Mouse (Mus musculus): ENCODE data around the gene Lrrc27.

Lrrc27 gene

GRCm38 (mm10) chr7:139239432-139239831 is 26.6 kb downstream of the Lrrc27 start:
- DNase-seq (ENCODE audit: low read depth, low spot score), result no peak

- no peak for DNase-seq (ENCODE audit: low read depth, low spot score)
Measured at GRCm38 (mm10) chr7:139246086-139246485, 33.3 kb downstream of the Lrrc27 start.

- DNase-seq (ENCODE audit: low read depth, low spot score), result peak; percentile 23
Measured at GRCm38 (mm10) chr7:139246931-139247880, 34.4 kb downstream of the Lrrc27 start.

DNA sequence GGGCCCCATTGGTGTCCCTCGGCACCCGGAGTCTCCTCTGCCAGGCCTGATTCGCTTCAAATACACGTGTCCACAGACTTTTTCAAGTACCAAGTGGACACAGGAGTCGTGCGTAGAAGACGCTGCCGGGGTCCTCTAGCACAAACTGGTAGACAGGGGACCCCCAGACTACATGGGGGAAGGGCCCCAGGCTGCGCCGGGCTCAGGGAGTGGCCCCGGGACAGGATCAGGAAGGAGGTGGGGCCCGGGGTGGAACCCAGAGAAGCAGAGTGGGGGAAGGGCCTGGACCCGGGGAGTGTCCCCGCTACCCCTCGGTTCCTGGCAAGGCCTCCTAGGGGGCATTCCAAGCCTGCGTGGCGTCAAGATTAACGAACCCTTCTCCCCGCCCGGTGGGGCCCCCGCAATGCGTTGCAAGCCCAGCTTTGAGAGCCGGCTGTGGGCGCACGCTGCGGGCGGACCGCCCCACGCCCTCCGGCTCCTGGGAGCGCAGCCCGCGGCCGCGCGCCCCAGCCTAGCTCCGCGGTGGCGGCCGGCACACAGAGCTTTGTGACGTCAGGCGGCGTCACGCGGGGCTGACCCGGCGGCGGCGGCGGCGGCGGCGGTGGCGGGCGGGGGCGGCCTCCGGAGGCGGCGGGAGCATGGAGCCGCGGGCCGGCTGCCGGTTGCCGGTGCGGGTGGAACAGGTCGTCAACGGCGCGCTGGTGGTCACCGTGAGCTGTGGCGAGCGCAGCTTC is 35.3 kb downstream of the Lrrc27 start, which contains the start of gene Pwwp2b:
Pwwp2b (plus strand) TSS at position 602 of the 734 bp plus-strand sequence.
- DNase-seq (ENCODE audit: low read depth, low spot score), result peak; percentile 84

DNA sequence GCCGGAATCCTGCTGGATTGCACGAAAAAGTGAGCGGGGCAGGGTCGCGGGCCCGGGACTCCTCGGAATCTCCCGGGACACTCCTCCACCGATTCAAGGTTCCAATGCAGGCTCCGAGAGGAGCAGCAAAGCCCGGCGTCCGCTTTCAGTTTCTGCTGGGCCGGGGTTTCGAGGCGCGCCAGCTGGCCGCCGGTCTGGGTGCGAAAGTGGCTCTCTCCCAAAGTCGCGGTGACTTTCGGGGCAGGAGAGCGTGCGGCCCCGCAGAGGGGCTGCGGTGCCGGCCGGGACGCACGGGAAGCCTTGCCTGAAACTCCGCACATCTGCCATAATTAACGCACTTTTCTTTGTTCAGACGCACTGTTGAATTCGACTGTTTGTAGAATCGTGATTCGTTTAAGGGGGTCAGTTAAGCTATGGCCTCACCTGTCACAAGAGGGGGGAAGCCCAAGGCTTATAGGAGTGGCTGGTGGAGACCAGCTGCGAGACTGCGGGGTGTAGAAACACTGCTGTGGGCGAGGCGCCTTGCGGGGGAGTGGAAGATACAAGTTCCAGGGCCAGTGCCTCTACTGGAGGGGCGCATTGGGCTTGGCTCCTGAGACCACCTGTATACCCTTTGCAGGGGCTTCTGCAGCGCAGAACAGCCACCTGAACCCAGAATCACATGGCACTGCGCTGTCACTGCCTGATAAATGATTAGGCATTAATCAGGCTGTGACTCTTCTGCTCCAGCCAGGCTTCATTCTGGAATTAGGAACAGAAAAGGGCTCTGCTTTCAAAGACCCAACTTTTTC is 36.0 kb downstream of the Lrrc27 start:
- peak; percentile 20 for DNase-seq (ENCODE audit: low read depth, low spot score)

- no peak for DNase-seq (ENCODE audit: low read depth, low spot score)
Measured at GRCm38 (mm10) chr7:139249406-139250210, 36.8 kb downstream of the Lrrc27 start.

- DNase-seq (ENCODE audit: low read depth, low spot score), result no peak
Measured at GRCm38 (mm10) chr7:139251881-139252301, 39.1 kb downstream of the Lrrc27 start.

- no peak for DNase-seq (ENCODE audit: low read depth, low spot score)
Measured at GRCm38 (mm10) chr7:139252566-139252965, 39.8 kb downstream of the Lrrc27 start.

DNA sequence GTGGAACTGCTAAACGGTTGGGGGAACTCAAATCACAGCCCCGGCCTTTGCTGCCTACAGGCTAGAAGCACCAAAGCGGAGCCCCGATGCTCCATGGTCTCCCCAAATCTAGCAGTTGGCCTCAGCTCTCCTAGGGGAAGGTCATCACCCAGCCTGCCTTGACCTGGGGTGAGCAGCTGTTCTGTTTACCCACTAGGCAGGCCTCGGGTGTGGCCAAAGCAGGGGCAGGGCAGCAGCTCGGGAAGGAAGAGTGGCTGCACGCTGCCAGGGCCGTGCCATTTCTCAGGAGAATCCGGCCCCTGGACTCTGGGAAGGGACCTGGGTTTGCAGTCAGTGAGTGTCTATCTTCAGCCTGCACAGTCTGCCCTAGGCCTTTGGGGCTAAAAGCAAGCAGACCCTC is 40.2 kb downstream of the Lrrc27 start:
- no peak for DNase-seq (ENCODE audit: low read depth, low spot score)

DNA sequence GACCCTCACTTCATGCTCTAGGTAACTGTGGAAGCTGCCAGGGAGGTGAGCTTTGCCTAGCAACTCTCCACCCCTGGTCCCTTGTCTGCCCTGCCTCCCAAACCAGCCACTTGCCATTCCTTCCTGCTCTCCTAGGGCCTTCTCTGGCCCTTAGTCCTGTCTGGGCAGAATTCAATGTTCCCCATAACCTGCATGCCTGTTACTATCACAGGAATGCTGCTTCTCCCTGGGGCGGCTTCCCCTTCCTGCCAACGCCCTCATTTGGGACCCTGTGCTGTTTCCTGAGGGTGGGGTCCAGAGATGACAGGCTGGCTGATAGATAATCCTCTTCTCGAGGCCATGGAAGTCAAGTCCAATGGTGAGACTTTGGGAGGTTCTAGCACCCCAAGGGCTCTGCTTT is 40.7 kb downstream of the Lrrc27 start:
- no peak for DNase-seq (ENCODE audit: low read depth, low spot score)

GRCm38 (mm10) chr7:139254626-139255025 is 41.8 kb downstream of the Lrrc27 start:
- DNase-seq (ENCODE audit: low read depth, low spot score), result no peak

GRCm38 (mm10) chr7:139257752-139258542 is 45.2 kb downstream of the Lrrc27 start:
- DNase-seq (ENCODE audit: low read depth, low spot score), result no peak

- DNase-seq (ENCODE audit: low read depth, low spot score), result no peak
Measured at GRCm38 (mm10) chr7:139264337-139264736, 51.5 kb downstream of the Lrrc27 start.

- DNase-seq (ENCODE audit: low read depth, low spot score), result no peak
Measured at GRCm38 (mm10) chr7:139265634-139266033, 52.8 kb downstream of the Lrrc27 start.

- DNase-seq (ENCODE audit: low read depth, low spot score), result no peak
Measured at GRCm38 (mm10) chr7:139266431-139266830, 53.6 kb downstream of the Lrrc27 start.

DNA sequence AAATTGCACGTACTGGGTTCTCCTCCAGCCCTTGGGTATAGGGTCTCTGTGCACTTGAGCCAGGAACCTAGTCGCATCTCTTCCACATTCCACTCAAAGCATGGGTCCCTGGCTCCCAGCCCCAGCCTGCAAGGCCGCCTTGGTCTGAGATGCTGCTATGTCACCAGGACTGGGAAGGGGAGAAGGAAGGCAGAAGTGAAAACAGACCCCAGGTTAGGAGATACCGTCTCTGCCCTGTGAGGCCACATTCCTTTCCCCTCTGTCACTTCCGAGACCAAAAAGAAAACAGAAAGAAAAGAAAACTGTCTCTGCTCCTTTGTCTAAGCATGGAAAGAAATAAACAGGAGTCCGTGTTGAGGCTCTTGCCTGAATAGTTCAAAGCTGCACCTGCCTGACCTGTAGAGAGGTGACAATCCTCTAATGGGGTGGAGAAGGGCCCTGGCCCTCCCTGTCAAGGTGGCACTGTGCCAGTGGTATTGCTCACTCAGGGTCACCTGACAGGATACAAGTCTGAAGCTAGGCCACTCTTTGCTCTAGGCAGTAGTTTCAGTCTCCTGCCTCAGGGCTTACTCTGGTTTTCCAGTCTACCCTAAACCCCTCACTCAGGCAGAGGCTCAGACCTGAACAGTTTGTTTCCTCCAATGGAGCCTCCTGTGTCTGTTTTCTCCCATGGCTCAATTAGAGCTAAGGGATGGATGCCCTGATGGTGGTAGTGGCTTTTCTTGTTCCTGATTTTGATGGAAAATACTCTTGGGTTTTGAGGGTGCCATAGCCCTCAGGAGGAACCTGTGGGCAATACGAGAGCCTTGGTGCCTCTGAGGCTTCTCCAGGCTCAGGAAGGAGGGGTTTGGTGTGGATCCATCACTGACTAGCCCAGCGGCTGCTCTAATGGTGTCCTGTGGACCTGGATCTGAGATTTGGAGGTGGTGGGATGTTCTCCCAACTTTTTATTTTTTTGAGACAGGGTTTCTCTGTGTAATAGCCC is 54.4 kb downstream of the Lrrc27 start:
- DNase-seq (ENCODE audit: low read depth, low spot score), result no peak

DNA sequence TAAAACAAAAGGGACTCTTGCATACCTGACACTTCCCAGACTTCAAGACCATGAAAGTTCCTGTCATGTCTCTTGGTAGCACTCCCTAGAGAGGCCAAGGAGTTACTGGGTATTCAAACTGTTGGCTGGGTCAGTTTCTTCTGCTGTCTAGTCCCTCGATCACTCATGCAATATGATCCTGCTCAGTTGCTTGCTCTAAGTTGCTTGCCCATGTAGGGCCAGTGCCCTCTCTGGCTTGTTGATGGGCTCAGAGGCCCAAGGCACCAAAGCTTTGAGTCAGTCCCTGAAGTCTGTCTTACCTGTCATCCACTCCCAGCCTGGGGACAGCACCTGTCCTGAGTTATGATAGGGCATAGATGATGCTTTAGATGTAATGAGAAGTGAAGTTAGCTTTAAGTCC is 58.0 kb downstream of the Lrrc27 start:
- no peak for DNase-seq (ENCODE audit: low read depth, low spot score)

GRCm38 (mm10) chr7:139271871-139272270 is 59.1 kb downstream of the Lrrc27 start:
- no peak for DNase-seq (ENCODE audit: low read depth, low spot score)

Data from CD4-positive helper T cell, adult 2 months (primary cell).